ENCODE assay signal across 7 mouse cellular contexts in genomic region chr6:48842111-48842842, GRCm38 (mm10). TPM values are rescaled to one million over a fixed set of nuclear protein-coding genes. Genes with fewer than 3 reads are reported as not detected.
DNase-seq lines count a peak whose midpoint lies in the region; ATAC-seq and TF ChIP-seq lines count a peak whose summit lies in the region.

No protein-coding gene starts in this region.

- H3K27me3 ChIP-seq in forebrain, embryonic 13.5 days: no peaks in the 10 kb centered on the region
- no peaks in the 10 kb centered on the region for H3K27me3 ChIP-seq in intestine, embryonic 15.5 days (replicated peaks)
- no peaks in the 10 kb centered on the region for H3K27me3 ChIP-seq in liver, embryonic 14.5 days (ENCODE audit: control insufficient read depth, insufficient read depth, low read length)
- H3K27me3 ChIP-seq in neural tube, embryonic 13.5 days: no peaks in the 10 kb centered on the region

- H3K36me3 ChIP-seq in forebrain, embryonic 13.5 days (ENCODE audit: poor library complexity, severe bottlenecking): 0 out of 2 replicates have a peak, but pooled peaks cover 5% of the 10 kb centered on the region
- H3K36me3 ChIP-seq in intestine, embryonic 15.5 days: peaks cover 26% of the 10 kb centered on the region
- no peaks in the 10 kb centered on the region for H3K36me3 ChIP-seq in liver, embryonic 14.5 days (replicated peaks; ENCODE audit: control insufficient read depth, insufficient read depth, low read depth)
- H3K36me3 ChIP-seq in neural tube, embryonic 13.5 days: no peaks in the 10 kb centered on the region

- H3K4me2 ChIP-seq in forebrain, embryonic 13.5 days: peak overlapping the region; percentile 69
- peak overlapping the region; percentile 85 for H3K4me2 ChIP-seq in intestine, embryonic 15.5 days (replicated peaks)
- H3K4me2 ChIP-seq in liver, embryonic 14.5 days (ENCODE audit: low read depth): peak overlapping the region; percentile 16
- peak overlapping the region; percentile 56 for H3K4me2 ChIP-seq in neural tube, embryonic 13.5 days

- WGBS in forebrain, embryonic 13.5 days: 78% methylated on average over 11 of the region's 11 CpGs
- 39% methylated on average over 11 of the region's 11 CpGs for WGBS in intestine, embryonic 15.5 days
- 48% methylated on average over 11 of the region's 11 CpGs for WGBS in liver, embryonic 14.5 days (ENCODE audit: insufficient replicate concordance)
- 79% methylated on average over 11 of the region's 11 CpGs for WGBS in neural tube, embryonic 13.5 days

- H3K4me1 ChIP-seq in forebrain, embryonic 13.5 days: peaks cover 49% of the 10 kb centered on the region
- peaks cover 29% of the 10 kb centered on the region for H3K4me1 ChIP-seq in intestine, embryonic 15.5 days (replicated peaks)
- no peaks in the 10 kb centered on the region for H3K4me1 ChIP-seq in liver, embryonic 14.5 days (replicated peaks; ENCODE audit: control insufficient read depth in 2 of 2, insufficient read depth in 2 of 2, low read length in 1 of 2)
- peaks cover 42% of the 10 kb centered on the region for H3K4me1 ChIP-seq in neural tube, embryonic 13.5 days (replicated peaks)

- no peak overlapping the region for H3K4me3 ChIP-seq in forebrain, embryonic 13.5 days
- peak overlapping the region; percentile 52 for H3K4me3 ChIP-seq in intestine, embryonic 15.5 days (replicated peaks)
- peak overlapping the region; percentile 33 to 62; a peak in 3 of 4 replicates for H3K4me3 ChIP-seq in liver, embryonic 14.5 days (ENCODE audit: insufficient read depth in 1 of 2, low read depth in 2 of 2, low read length in 2 of 2)
- no peak overlapping the region for H3K4me3 ChIP-seq in neural tube, embryonic 13.5 days

- DNase-seq in testis, postnatal 10 days (ENCODE audit: low spot score): peak; percentile 67
- no peak for DNase-seq in testis, postnatal 14 days (ENCODE audit: low spot score)
- no peak for DNase-seq in liver, embryonic 14.5 days (ENCODE audit: low read depth in 3 of 3, low spot score in 3 of 3)
- DNase-seq in Muller cell, postnatal 12 days (ENCODE audit: inconsistent ontology term): no peak

- no peak overlapping the region for H3K9ac ChIP-seq in forebrain, embryonic 13.5 days
- peak overlapping the region; percentile 55 for H3K9ac ChIP-seq in intestine, embryonic 15.5 days
- H3K9ac ChIP-seq in liver, embryonic 14.5 days (replicated peaks): no peak overlapping the region
- 0 out of 2 replicates have a peak overlapping the region, but pooled peaks have one; percentile 65 for H3K9ac ChIP-seq in neural tube, embryonic 13.5 days

- no peaks in the 10 kb centered on the region for H3K9me3 ChIP-seq in forebrain, embryonic 13.5 days (replicated peaks)
- no peaks in the 10 kb centered on the region for H3K9me3 ChIP-seq in intestine, embryonic 15.5 days
- H3K9me3 ChIP-seq in liver, embryonic 14.5 days (ENCODE audit: control insufficient read depth, low read length): no peaks in the 10 kb centered on the region
- H3K9me3 ChIP-seq in neural tube, embryonic 13.5 days: no peaks in the 10 kb centered on the region

- no peak for ATAC-seq in forebrain, embryonic 13.5 days
- no peak for ATAC-seq in intestine, embryonic 15.5 days
- ATAC-seq in liver, embryonic 14.5 days (ENCODE audit: insufficient read depth): no peak
- ATAC-seq in neural tube, embryonic 13.5 days (ENCODE audit: low read depth): no peak

- no peak overlapping the region for H3K27ac ChIP-seq in forebrain, embryonic 13.5 days
- H3K27ac ChIP-seq in intestine, embryonic 15.5 days: peak overlapping the region; percentile 96
- no peak overlapping the region for H3K27ac ChIP-seq in liver, embryonic 14.5 days
- H3K27ac ChIP-seq in neural tube, embryonic 13.5 days (replicated peaks): no peak overlapping the region

- TF ChIP-seq CTCF in liver, embryonic 14.5 days (IDR thresholded peaks at IDR 0.05; ENCODE audit: low read depth): peak; percentile 41

- no peak for TF ChIP-seq EP300 in liver, embryonic 14.5 days (IDR thresholded peaks at IDR 0.05; ENCODE audit: low read depth)

RNA-seq across cellular contexts. Expression of gene Tmem176b, which starts 1.0 kb away (rescaled TPM):
- polyA plus RNA-seq in forebrain, embryonic 13.5 days (2015; fragmentation: Nextera tagmentation; extraction: Ambion mirVana): 92.1 and 97.6 TPM in 2 replicates
- 341 and 366 TPM in 2 replicates for polyA plus RNA-seq in intestine, embryonic 15.5 days (2015; fragmentation: Nextera tagmentation; extraction: Ambion mirVana)
- 94.7 and 107 TPM in 2 replicates for polyA plus RNA-seq in liver, embryonic 14.5 days (2012; rRNA removed)
- polyA plus RNA-seq in liver, embryonic 14.5 days (2014; fragmentation: Nextera tagmentation; extraction: Ambion mirVana): 146 and 152 TPM in 2 replicates
- polyA plus RNA-seq in neural tube, embryonic 13.5 days (2015; fragmentation: Nextera tagmentation; extraction: Ambion mirVana): 127 and 151 TPM in 2 replicates

RNA-seq across cellular contexts. Expression of gene Tmem176a, which starts 1.6 kb away (rescaled TPM):
- 10.9 and 15.0 TPM in 2 replicates for polyA plus RNA-seq in forebrain, embryonic 13.5 days (2015; fragmentation: Nextera tagmentation; extraction: Ambion mirVana)
- polyA plus RNA-seq in intestine, embryonic 15.5 days (2015; fragmentation: Nextera tagmentation; extraction: Ambion mirVana): 140 and 159 TPM in 2 replicates
- polyA plus RNA-seq in liver, embryonic 14.5 days (2012; rRNA removed): 34.5 and 37.1 TPM in 2 replicates
- 112 and 126 TPM in 2 replicates for polyA plus RNA-seq in liver, embryonic 14.5 days (2014; fragmentation: Nextera tagmentation; extraction: Ambion mirVana)
- polyA plus RNA-seq in neural tube, embryonic 13.5 days (2015; fragmentation: Nextera tagmentation; extraction: Ambion mirVana): 22.8 and 30.5 TPM in 2 replicates

RNA-seq across cellular contexts. Expression of gene Aoc1, which starts 30.4 kb away (rescaled TPM):
- not detected in 2 replicates for polyA plus RNA-seq in forebrain, embryonic 13.5 days (2015; fragmentation: Nextera tagmentation; extraction: Ambion mirVana)
- 21.4 and 28.0 TPM in 2 replicates for polyA plus RNA-seq in intestine, embryonic 15.5 days (2015; fragmentation: Nextera tagmentation; extraction: Ambion mirVana)
- polyA plus RNA-seq in liver, embryonic 14.5 days (2012; rRNA removed): 0.02 TPM in 1 of 2 replicates, not detected in the other
- not detected in 2 replicates for polyA plus RNA-seq in liver, embryonic 14.5 days (2014; fragmentation: Nextera tagmentation; extraction: Ambion mirVana)
- polyA plus RNA-seq in neural tube, embryonic 13.5 days (2015; fragmentation: Nextera tagmentation; extraction: Ambion mirVana): not detected in 2 replicates

Comparison
In these comparisons a context has a peak if more than half of its experiments do, and no peak if none do; other contexts are left out.
1. H3K4me2 ChIP-seq: peak in every context shown above with its lines; median percentile 85 in intestine, embryonic 15.5 days; 69 in forebrain, embryonic 13.5 days; 56 in neural tube, embryonic 13.5 days; 16 in liver, embryonic 14.5 days.
2. H3K4me3 ChIP-seq: peak in intestine, embryonic 15.5 days (single experiment) and liver, embryonic 14.5 days (2 of 2); none in forebrain, embryonic 13.5 days (single experiment) and neural tube, embryonic 13.5 days (single experiment).
3. H3K9ac ChIP-seq: peak in intestine, embryonic 15.5 days (single experiment) and neural tube, embryonic 13.5 days (single experiment); none in forebrain, embryonic 13.5 days (single experiment) and liver, embryonic 14.5 days (single experiment).
4. RNA of gene Aoc1, which starts 30.4 kb away (polyA plus RNA-seq): 21.4 to 28.0 TPM in intestine, embryonic 15.5 days; 0.02 TPM in liver, embryonic 14.5 days, not detected in forebrain, embryonic 13.5 days and not detected in neural tube, embryonic 13.5 days; every median in the first group is over 10 times any median in the second.